ENCODE assay signal across 16 mouse cellular contexts in genomic region chr15:86335781-86336180, GRCm38 (mm10).
DNase-seq lines count a peak whose midpoint lies in the region.
"Had no signal": no experiment of that assay in that cellular context is flagged by ENCODE, and none has a peak within 500 bp of the region (broad histone marks: within the 10 kb centered on the region; RNA-seq: fewer than 3 reads in every experiment).

No protein-coding gene starts in this region.

- DNase-seq in kidney, adult 8-10 months = peak; percentile 6 to 10
- no peak for DNase-seq in kidney, adult 11 months
- DNase-seq in lung, postnatal 36 days = peak; percentile 12
- no peak for DNase-seq in lung, postnatal 4 days
- DNase-seq in thymus, postnatal 0 days (ENCODE audit: low spot score) = peak; percentile 21
- DNase-seq in thymus, postnatal 10 days (ENCODE audit: low spot score in 2 of 2) = no peak
- peak; percentile 49 for DNase-seq in thymus, postnatal 4 days
- no peak for DNase-seq in right cerebral cortex, postnatal 4 days
- DNase-seq: adrenal gland, adult 2 months; B cell, adult 2 months; cerebellum, adult 11 months; cerebellum, postnatal 10 days; heart, postnatal 10 days; liver, postnatal 0 days; lung, postnatal 14 days; right cerebral cortex, adult 18-20 months had no signal

Comparison
In these comparisons a context has a peak if more than half of its experiments do, and no peak if none do; other contexts are left out.
1. DNase-seq: peak in kidney, adult 8-10 months (2 of 2), lung, postnatal 36 days (single experiment), thymus, postnatal 0 days (single experiment) and thymus, postnatal 4 days (single experiment); none in kidney, adult 11 months (single experiment), lung, postnatal 4 days (0 of 2), thymus, postnatal 10 days (0 of 2) and right cerebral cortex, postnatal 4 days (single experiment).